Mouse (Mus musculus): ENCODE measurements around the gene Prkd2.

- TF ChIP-seq POLR2A (IDR thresholded peaks at IDR 0.05; ENCODE audit: borderline replicate concordance, extremely low read depth, low read depth, low read length) (no peak), CTCF (IDR thresholded peaks at IDR 0.05; ENCODE audit: insufficient read depth, low read length) (peak; percentile 96)
Observed at GRCm38 (mm10) chr7:16809739-16810138, 33.0 kb upstream of the Prkd2 start.
